Mouse (Mus musculus): ENCODE measurements at regions not wholly inside any gene's neighbourhood (a gene's known extent, or its start where the extent isn't known, plus 50 kb on each side); places are given as distances from the start of the nearest gene placed in this dataset.
A peak's percentile ranks its signal among the peaks of the same experiment; 100 is the strongest.

- no peak for DNase-seq (ENCODE audit: low spot score)
Observed at GRCm38 (mm10) chr1:50622870-50623607, 277.4 kb upstream of the Tmeff2 start.

GRCm38 (mm10) chr1:50629000-50629399 lies 271.4 kb upstream of the Tmeff2 start:
- no peak for DNase-seq (ENCODE audit: low spot score)

- no peak for DNase-seq (ENCODE audit: low spot score)
Observed at GRCm38 (mm10) chr1:50629473-50630071, 270.9 kb upstream of the Tmeff2 start.

GRCm38 (mm10) chr1:50637992-50638391 lies 262.5 kb upstream of the Tmeff2 start:
- no peak for DNase-seq (ENCODE audit: low spot score)

GRCm38 (mm10) chr1:50646931-50647674 lies 253.3 kb upstream of the Tmeff2 start:
- DNase-seq (ENCODE audit: low spot score): no peak

GRCm38 (mm10) chr1:50651974-50652665 lies 248.3 kb upstream of the Tmeff2 start:
- no peak for DNase-seq (ENCODE audit: low spot score)

- no peak for DNase-seq (ENCODE audit: low spot score)
Observed at GRCm38 (mm10) chr1:50665139-50665538, 235.3 kb upstream of the Tmeff2 start.

GRCm38 (mm10) chr1:50682971-50683370 lies 217.5 kb upstream of the Tmeff2 start:
- peak; percentile 1 for DNase-seq (ENCODE audit: low spot score)

- DNase-seq (ENCODE audit: low spot score): no peak
Observed at GRCm38 (mm10) chr1:50685361-50685760, 215.1 kb upstream of the Tmeff2 start.

- no peak for DNase-seq (ENCODE audit: low spot score)
Observed at GRCm38 (mm10) chr1:50696916-50697315, 203.5 kb upstream of the Tmeff2 start.

- DNase-seq (ENCODE audit: low spot score): no peak
Observed at GRCm38 (mm10) chr1:50697333-50698216, 202.9 kb upstream of the Tmeff2 start.

GRCm38 (mm10) chr1:50704639-50705038 lies 195.8 kb upstream of the Tmeff2 start:
- no peak for DNase-seq (ENCODE audit: low spot score)

- DNase-seq (ENCODE audit: low spot score): no peak
Observed at GRCm38 (mm10) chr1:50745049-50745448, 155.4 kb upstream of the Tmeff2 start.

- DNase-seq (ENCODE audit: low spot score): no peak
Observed at GRCm38 (mm10) chr1:50770211-50770610, 130.2 kb upstream of the Tmeff2 start.

GRCm38 (mm10) chr1:50795264-50795663 lies 105.2 kb upstream of the Tmeff2 start:
- no peak for DNase-seq (ENCODE audit: low spot score)

- DNase-seq (ENCODE audit: low spot score): no peak
Observed at GRCm38 (mm10) chr1:50798166-50798565, 102.3 kb upstream of the Tmeff2 start.

- no peak for DNase-seq (ENCODE audit: low spot score)
Observed at GRCm38 (mm10) chr1:50806321-50806720, 94.1 kb upstream of the Tmeff2 start.

GRCm38 (mm10) chr1:50806821-50807220 lies 93.6 kb upstream of the Tmeff2 start:
- DNase-seq (ENCODE audit: low spot score): no peak

- DNase-seq (ENCODE audit: low spot score): no peak
Observed at GRCm38 (mm10) chr1:50831663-50832062, 68.8 kb upstream of the Tmeff2 start.

GRCm38 (mm10) chr1:50836123-50836522 lies 64.3 kb upstream of the Tmeff2 start:
- DNase-seq (ENCODE audit: low spot score): no peak

- no peak for DNase-seq (ENCODE audit: low spot score)
Observed at GRCm38 (mm10) chr1:50847156-50847555, 53.3 kb upstream of the Tmeff2 start.

Data from lung, postnatal 25 days (tissue).